Mouse (Mus musculus) small intestine, adult 2 months (tissue): ENCODE results near the gene Btn1a1.

Experiments used
- CTCF ChIP-seq: fragments of 200-500 bp; IDR thresholded peaks from 2 replicates; pipeline ENCODE4 v1.5.1; 2012; ENCODE audit warnings: low read depth, mild to moderate bottlenecking, control low read depth, inconsistent platforms, low read length, moderate library complexity, mixed read lengths; ENCODE audit not compliant: insufficient replicate concordance, insufficient read length; ENCODE audit errors: extremely low read depth
- POLR2A ChIP-seq: fragments of 200-500 bp; IDR thresholded peaks from 2 replicates; pipeline ENCODE4 v1.6.1; 2012; ENCODE audit warnings: low read depth, mild to moderate bottlenecking, control low read depth, inconsistent platforms, low read length, moderate library complexity

- TF ChIP-seq CTCF (no peak), POLR2A (no peak)
Observed at GRCm38 (mm10) chr13:23425505-23425904, 40.2 kb downstream of the Btn1a1 start.
